Mouse (Mus musculus): ENCODE data around the gene Llph.

- TF ChIP-seq CTCF (IDR thresholded peaks at IDR 0.05; ENCODE audit: control insufficient read depth, insufficient read depth, insufficient replicate concordance, low read depth, low read length) (no peak), POLR2A (IDR thresholded peaks at IDR 0.05; ENCODE audit: control insufficient read depth, low read depth, low read length) (no peak)
Observed at GRCm38 (mm10) chr10:120242421-120242820, 15.6 kb downstream of the Llph start.

All from testis, adult 2 months (tissue).